Mouse (Mus musculus): ENCODE results near the gene Vmn2r36. TPM values are rescaled to one million over a fixed set of nuclear protein-coding genes. Genes with fewer than 3 reads are reported as not detected.

Vmn2r36 gene
- polyA plus RNA-seq (2015; fragmentation: Nextera tagmentation; extraction: Ambion mirVana): not detected in 2 replicates

GRCm38 (mm10) chr7:7902395-7902794 is at the start of gene Vmn2r36:
Vmn2r36 (minus strand) TSS chr7:7902495.

Other genes starting within 250 kb of the Vmn2r36 start
- not detected in 2 replicates for gene Vmn2r34, start 213.0 kb downstream of the Vmn2r36 start, polyA plus RNA-seq (2015; fragmentation: Nextera tagmentation; extraction: Ambion mirVana)
- gene Vmn2r35, start 82.6 kb downstream of the Vmn2r36 start, polyA plus RNA-seq (2015; fragmentation: Nextera tagmentation; extraction: Ambion mirVana): not detected in 2 replicates